Mouse (Mus musculus): ENCODE measurements around the gene Tspan12.
"Not testable (repeated sequence)": the region's sequence is repeated elsewhere in the genome, so short reads cannot be mapped to it uniquely, and the experiment has no call there.

Gene Tspan12

DNA sequence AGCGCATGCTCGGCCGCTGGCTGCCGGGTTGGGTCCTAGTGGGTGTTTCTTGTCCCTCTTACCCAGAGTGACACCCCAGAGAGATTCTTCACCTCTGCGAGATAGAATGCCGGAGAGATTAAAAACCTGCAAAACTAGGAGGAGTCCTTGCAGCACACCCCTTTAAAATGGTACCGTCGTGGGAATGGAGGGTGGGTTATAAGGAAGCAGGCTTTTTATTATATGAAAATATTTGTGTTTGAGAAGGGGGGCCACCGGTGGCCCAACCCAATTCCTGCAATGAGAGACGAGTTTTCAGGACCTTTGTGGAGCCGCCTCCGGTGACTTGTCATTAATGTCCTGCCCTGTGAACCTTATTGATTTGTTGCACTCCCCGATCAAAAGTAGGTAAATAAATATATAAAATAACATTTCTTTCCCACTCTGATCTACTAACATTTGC, at the start of gene Tspan12:
Tspan12 (minus strand) TSS at position 172 of the 442 bp plus-strand sequence.
- DNase-seq (ENCODE audit: low read depth), result no peak

DNA sequence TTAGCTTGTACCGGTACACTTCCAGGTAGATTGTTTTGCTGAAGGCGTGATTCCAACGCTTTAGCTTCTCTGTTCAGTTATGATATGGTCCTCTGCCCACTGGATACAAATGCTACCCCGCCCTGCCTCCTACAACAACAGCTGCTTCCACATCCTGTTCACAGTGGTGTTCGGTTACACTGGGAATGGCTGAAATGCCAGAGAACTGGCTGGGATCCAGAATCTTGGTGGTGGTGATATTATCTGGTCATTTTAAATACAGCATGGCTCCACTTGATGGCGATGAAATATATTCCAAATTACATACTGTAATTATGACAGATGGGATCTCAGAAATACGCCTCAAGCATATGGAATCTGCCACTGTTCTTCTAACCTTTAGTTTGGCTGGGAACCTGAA, 42.1 kb upstream of the Tspan12 start:
- no peak for DNase-seq (ENCODE audit: low read depth)

- no peak for DNase-seq (ENCODE audit: low read depth)
Measured at GRCm38 (mm10) chr6:21889101-21889500, 36.8 kb upstream of the Tspan12 start.

DNA sequence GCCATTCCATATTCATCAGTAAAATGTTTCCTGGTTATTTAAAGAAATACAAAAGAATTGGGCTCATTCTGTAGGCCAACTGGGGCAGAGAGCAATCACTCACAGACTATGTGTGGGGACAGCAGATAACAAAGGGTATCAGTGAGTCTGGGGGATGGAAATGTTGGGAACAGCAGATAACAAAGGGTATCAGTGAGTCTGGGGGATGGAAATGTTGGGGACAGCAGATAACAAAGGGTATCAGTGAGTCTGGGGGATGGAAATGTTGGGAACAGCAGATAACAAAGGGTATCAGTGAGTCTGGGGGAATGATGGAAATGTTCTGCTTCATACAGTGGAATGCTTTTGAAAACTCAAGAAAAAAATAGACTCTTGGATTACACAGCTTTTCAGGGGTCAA, 35.7 kb upstream of the Tspan12 start:
- not testable (repeated sequence) for DNase-seq (ENCODE audit: low read depth)

DNA sequence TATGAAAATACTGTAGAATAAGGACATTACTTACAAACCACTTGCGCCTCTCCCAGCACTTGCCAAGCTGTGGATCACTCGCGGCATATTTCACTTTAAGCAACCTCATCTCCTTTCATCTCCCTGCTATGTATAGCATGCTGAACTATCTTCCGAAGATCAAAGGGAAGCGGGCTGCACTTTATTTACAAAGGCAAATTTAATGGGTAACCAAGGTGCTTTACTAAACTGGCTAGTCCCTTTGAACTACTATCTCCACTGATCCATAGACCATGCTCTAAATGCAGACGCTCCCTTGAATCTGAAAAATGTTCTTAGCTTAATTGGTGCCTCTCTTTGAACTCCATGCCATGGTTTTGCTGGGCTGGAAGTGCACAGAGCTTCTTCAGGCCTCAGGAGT, 27.2 kb upstream of the Tspan12 start:
- DNase-seq (ENCODE audit: low read depth), result no peak

DNA sequence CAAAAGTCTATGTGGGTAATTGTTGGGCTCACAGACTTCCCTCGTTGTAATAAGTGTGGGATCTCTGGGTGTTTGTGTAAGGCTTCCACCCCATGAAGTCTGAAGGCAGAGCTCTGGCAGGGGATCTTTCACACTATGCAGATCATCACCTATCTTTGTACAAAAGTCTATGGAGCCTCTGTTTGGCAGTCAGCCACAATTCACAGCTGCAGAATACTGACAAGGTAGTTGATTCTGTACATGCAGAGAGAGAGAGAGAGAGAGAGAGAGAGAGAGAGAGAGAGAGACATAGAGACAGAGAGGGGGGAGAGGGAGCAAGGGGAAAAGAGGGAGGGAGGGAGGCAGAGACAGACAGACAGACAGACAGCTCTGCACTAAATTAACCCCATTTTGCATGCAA, 15.0 kb upstream of the Tspan12 start:
- DNase-seq (ENCODE audit: low read depth), result no peak

- no peak for DNase-seq (ENCODE audit: low read depth)
Measured at GRCm38 (mm10) chr6:21864179-21864578, 11.9 kb upstream of the Tspan12 start.

GRCm38 (mm10) chr6:21863561-21863960, 11.2 kb upstream of the Tspan12 start:
- no peak for DNase-seq (ENCODE audit: low read depth)

DNA sequence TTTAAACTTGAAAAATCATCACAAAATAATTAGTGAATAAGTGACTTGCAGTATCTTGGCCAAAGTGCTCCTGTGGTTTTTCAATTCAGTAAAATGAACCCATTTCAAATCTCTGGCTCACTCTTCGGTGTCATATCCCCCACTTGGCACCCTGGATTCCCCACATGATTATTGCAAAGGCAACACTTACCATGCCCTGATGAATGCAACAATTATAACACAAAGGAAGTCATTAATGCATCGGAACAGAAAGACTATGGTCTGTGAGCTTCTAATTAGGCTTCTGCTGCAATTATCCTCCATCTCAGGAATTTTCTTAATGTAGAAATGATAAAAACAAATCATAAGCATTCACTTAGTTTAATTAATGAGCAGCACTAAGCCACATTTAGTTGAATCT, 9.0 kb upstream of the Tspan12 start:
- no peak for DNase-seq (ENCODE audit: low read depth)

- no peak for DNase-seq (ENCODE audit: low read depth)
Measured at GRCm38 (mm10) chr6:21857843-21858242, 5.5 kb upstream of the Tspan12 start.

DNA sequence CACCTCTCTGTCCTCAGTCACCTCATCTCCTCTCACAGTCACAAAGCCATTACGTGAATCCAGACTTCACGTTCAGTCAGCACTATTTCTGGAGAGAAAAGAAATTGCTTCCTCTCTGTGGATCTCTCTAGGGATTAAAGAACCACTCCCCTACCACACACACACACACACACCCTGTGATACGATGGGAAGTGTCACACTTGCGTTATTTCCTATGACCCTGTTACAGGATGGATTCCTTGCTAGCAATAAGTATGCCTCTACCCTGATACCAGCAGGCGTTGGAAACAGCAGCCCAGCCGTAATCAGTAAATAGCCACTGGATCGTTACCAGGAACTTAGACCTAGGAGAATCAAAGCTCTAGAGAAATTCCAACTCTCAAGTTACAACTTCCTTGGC, 3.6 kb upstream of the Tspan12 start:
- DNase-seq (ENCODE audit: low read depth), result no peak

DNA sequence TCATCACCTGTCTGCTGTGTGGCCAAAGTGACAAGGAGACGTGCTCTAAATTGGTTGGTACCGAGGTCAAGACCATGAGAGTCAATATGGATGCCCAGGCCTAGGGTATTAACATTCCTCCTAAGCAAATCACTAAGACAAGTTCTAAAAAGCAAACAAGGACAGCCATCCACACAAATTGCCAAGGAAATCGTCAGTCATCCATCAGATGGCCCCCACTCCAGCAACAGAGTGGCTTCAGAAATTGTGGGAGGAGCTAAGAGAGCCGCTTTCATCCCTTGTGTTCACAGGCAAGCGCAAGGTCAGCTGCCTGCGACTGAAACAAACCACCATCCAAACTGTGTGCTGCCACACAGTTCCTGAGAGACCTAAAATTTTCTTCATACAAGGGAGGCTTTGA, 1.0 kb upstream of the Tspan12 start:
- DNase-seq (ENCODE audit: low read depth), result no peak

DNA sequence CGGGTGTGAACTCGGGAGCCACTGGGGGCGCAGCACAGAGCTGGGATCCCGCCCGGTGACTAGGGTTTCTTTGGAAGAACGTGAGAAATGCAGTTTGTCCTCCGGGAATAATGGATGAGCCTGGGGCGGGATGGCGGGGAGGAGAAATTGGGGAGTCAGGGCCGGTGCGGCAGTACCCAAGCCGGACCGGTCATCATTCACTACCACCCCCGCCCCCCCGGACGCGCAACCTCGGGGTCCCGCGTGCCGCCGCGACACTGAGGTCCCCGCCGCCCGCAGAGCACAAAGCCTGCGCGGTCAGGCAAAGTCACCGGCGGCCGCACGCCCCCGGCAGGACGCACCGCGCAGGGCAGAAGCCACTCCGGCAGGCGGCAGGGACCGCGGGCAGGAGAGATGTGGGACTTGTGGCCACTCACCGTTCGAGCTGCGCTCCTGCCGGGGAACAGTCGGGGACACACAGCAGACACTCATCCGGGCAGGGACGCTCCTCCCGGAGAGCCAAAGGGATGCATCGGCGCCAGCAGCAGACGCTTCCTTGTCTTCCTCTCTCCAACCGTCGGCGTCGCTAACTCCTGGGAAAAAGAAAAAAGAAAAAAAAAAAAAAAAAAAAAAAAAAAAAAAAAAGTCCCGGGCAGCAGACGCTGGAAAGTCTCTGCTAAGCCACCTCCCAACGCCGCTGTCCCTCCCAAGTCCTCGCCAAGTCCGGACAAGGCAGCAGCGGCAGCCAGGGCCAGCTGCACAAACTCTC, 545 bp downstream of the Tspan12 start:
- no peak for DNase-seq (ENCODE audit: low read depth)

DNA sequence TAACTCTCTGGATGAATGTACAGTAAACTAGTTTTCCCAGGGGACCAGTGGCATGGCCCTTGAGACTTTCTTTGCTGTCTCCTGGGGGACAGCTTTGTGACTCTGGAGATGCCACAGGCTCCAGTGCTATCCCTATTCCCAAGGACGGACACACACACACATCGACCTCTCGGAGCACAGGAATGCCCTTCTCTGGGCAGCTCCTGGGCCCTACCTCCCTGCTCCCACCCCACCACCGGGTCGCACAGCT, 1.0 kb downstream of the Tspan12 start:
- DNase-seq (ENCODE audit: low read depth), result no peak

- DNase-seq (ENCODE audit: low read depth), result no peak
Measured at GRCm38 (mm10) chr6:21850526-21851345, 1.6 kb downstream of the Tspan12 start.

DNA sequence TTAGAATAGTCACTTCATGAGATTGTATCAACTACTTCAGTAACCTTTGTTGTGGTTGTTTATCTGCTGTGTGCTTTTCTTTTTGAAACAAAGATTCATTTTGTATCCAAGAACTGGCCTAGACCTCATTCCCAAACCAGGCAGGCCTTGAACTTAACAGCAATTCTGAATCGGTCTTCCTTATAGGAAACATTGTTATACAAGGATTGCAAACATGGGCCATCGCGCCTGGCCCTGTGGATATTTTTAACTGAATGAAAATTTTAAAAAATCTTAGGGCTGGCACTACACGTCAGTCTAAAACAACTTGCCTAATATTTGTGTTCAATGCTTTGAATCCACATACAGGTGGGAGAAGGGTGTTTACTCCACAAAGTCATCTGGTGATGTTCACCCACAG, 3.5 kb downstream of the Tspan12 start:
- no peak for DNase-seq (ENCODE audit: low read depth)

DNA sequence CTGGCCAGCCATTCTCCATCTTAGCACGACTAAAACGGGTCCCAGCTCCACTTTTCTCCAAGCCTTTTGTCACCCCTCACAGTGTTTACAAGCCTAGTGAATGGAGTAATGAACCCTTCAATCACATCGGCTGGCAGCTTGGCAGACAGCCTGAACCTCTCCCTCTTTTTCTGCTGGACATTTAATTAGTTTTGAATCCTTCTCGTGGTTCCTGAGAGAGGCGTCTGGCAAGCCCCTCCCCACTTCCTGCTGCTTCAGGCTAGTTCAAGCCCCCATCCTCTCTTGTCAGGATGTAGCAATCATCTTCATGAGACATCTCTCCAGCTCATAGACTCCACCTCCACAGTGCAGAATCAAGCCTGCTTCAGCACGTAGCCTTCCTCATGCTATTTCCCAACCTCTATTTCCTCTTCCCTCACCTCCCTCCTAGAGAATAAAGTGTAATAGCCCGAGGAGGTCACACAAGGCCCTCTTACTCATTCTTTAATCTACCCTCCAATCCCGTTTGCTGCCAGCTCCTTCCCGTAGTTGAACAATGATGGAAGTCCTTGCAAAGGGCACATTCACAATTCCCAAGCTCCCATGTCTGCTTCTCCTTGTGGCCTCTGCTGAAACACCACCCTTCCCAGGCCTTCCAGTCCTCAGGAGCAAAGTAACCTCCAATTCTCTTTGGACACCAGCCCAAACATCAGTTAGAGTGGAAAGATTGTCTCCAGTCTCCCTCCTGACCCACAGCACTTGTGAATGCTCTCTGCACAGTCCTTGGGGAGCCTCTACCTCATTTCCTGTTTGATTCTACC, 12.1 kb downstream of the Tspan12 start:
- no peak for DNase-seq (ENCODE audit: low read depth)

GRCm38 (mm10) chr6:21839244-21839814, 13.0 kb downstream of the Tspan12 start:
- no peak for DNase-seq (ENCODE audit: low read depth)

DNA sequence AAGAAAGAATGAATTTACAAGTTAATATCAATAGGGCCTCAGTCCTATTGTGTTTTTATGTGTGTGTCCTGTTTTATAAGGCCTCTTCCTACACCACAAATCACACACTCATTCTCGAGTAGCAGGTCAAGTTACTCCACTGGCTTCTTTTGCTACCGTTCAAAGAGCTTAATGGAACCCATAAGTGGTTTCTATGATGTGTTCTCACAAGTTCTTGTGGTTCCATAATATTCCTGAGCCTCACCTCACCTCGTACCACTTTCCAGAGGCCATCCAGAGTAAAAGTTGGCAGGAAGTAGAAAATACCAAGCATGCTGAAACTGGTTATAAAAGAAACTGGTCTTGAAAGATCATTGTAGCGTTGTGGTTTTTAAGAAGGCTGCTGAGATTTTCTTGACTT, 18.8 kb downstream of the Tspan12 start:
- DNase-seq (ENCODE audit: low read depth), result no peak

GRCm38 (mm10) chr6:21831871-21832270, 20.4 kb downstream of the Tspan12 start:
- no peak for DNase-seq (ENCODE audit: low read depth)

GRCm38 (mm10) chr6:21830931-21831330, 21.4 kb downstream of the Tspan12 start:
- DNase-seq (ENCODE audit: low read depth), result no peak

DNA sequence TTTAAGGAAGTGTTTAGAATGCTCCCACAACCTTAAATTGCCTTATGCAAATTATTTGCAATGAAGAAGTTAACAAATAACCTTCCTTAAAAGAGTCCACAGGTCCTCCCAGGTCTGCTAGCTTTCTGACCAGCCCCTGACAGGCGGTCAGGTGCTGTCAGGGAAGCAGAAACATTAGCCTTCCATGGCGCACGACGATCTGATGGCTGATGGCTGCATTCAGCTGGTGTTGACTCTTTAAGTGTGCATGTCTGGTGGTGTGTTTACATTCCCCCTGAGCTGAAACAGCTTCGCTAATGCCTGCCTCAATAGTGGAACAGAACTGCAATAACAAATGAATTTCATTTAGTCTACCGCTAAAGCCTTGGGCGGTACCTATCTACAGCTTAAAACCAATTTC, 22.4 kb downstream of the Tspan12 start:
- DNase-seq (ENCODE audit: low read depth), result no peak

DNA sequence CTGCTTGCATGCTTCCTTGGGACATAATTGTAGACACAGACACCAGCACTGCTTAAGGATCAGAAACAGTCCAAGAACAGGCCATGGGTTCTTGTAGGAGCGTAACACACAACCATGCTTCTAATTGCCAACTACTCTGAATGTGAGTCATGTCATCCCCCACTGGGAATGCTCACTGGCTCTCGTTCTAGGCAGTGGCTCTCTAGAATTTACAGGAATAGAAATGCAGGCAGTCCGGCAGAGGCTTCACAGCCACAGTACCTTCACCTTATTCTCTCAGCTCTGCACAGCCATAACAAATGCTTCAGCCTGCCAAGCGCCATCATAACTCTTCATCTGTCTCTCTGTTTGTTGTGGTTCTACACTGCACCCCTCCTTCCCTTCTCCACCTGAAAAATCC, 23.9 kb downstream of the Tspan12 start:
- no peak for DNase-seq (ENCODE audit: low read depth)
